Mouse (Mus musculus) gastrocnemius, postnatal 10 days (tissue): ENCODE measurements at regions not wholly inside any gene's neighbourhood (a gene's known extent, or its start where the extent isn't known, plus 50 kb on each side); places are given as distances from the start of the nearest gene placed in this dataset.
A peak's percentile ranks its signal among the peaks of the same experiment; 100 is the strongest.

Experiments used
- DNase-seq: peaks from one replicate; pipeline ENCODE4 v3.0.0; 2021; ENCODE audit warnings: mixed read lengths

- DNase-seq, result no peak
These were observed 1700.9 kb upstream of the Sel1l start for GRCm38 (mm10) chr12:93549900-93550299.

GRCm38 (mm10) chr12:93523465-93523864 lies 1674.5 kb upstream of the Sel1l start:
- DNase-seq, result no peak

GRCm38 (mm10) chr12:93486381-93486780 lies 1637.4 kb upstream of the Sel1l start:
- no peak for DNase-seq

GRCm38 (mm10) chr12:93462106-93462505 lies 1613.1 kb upstream of the Sel1l start:
- DNase-seq, result no peak

GRCm38 (mm10) chr12:93449436-93449835 lies 1600.5 kb upstream of the Sel1l start:
- no peak for DNase-seq

GRCm38 (mm10) chr12:93429218-93429617 lies 1580.3 kb upstream of the Sel1l start:
- DNase-seq, result no peak

- no peak for DNase-seq
These were observed 1579.0 kb upstream of the Sel1l start for GRCm38 (mm10) chr12:93427988-93428387.

- DNase-seq, result no peak
These were observed 1567.4 kb upstream of the Sel1l start for GRCm38 (mm10) chr12:93416381-93416780.

- no peak for DNase-seq
These were observed 1566.8 kb upstream of the Sel1l start for GRCm38 (mm10) chr12:93415791-93416190.

GRCm38 (mm10) chr12:93385578-93385977 lies 1536.6 kb upstream of the Sel1l start:
- no peak for DNase-seq

GRCm38 (mm10) chr12:93342933-93343332 lies 1494.0 kb upstream of the Sel1l start:
- no peak for DNase-seq

- DNase-seq, result no peak
These were observed 1493.6 kb upstream of the Sel1l start for GRCm38 (mm10) chr12:93342525-93342924.

- DNase-seq, result no peak
These were observed 1486.6 kb upstream of the Sel1l start for GRCm38 (mm10) chr12:93335520-93335919.

GRCm38 (mm10) chr12:93312214-93312613 lies 1463.3 kb upstream of the Sel1l start:
- no peak for DNase-seq

- no peak for DNase-seq
These were observed 1432.9 kb upstream of the Sel1l start for GRCm38 (mm10) chr12:93281816-93282215.

- no peak for DNase-seq
These were observed 1424.7 kb upstream of the Sel1l start for GRCm38 (mm10) chr12:93273652-93274051.

GRCm38 (mm10) chr12:93230237-93230636 lies 1381.3 kb upstream of the Sel1l start:
- DNase-seq, result no peak

GRCm38 (mm10) chr12:93226826-93227225 lies 1377.9 kb upstream of the Sel1l start:
- DNase-seq, result no peak

- no peak for DNase-seq
These were observed 1372.4 kb upstream of the Sel1l start for GRCm38 (mm10) chr12:93221179-93221922.

GRCm38 (mm10) chr12:93207596-93207995 lies 1358.6 kb upstream of the Sel1l start:
- no peak for DNase-seq

GRCm38 (mm10) chr12:93188940-93189339 lies 1340.0 kb upstream of the Sel1l start:
- no peak for DNase-seq

- no peak for DNase-seq
These were observed 1324.8 kb upstream of the Sel1l start for GRCm38 (mm10) chr12:93173744-93174143.

GRCm38 (mm10) chr12:93160252-93160651 lies 1311.3 kb upstream of the Sel1l start:
- no peak for DNase-seq

- peak; percentile 3 for DNase-seq
These were observed 1303.8 kb upstream of the Sel1l start for GRCm38 (mm10) chr12:93152618-93153245.
